Mouse (Mus musculus): ENCODE measurements around the gene 1110051M20Rik. TPM values are rescaled to one million over a fixed set of nuclear protein-coding genes. Genes with fewer than 3 reads are reported as not detected.
A peak's percentile ranks its signal among the peaks of the same experiment; 100 is the strongest.
"Not testable (repeated sequence)": the region's sequence is repeated elsewhere in the genome, so short reads cannot be mapped to it uniquely, and the experiment has no call there.

1110051M20Rik gene
- 69.4 and 72.2 TPM in 2 replicates for polyA plus RNA-seq (2015; fragmentation: Nextera tagmentation; extraction: Ambion mirVana)

DNA sequence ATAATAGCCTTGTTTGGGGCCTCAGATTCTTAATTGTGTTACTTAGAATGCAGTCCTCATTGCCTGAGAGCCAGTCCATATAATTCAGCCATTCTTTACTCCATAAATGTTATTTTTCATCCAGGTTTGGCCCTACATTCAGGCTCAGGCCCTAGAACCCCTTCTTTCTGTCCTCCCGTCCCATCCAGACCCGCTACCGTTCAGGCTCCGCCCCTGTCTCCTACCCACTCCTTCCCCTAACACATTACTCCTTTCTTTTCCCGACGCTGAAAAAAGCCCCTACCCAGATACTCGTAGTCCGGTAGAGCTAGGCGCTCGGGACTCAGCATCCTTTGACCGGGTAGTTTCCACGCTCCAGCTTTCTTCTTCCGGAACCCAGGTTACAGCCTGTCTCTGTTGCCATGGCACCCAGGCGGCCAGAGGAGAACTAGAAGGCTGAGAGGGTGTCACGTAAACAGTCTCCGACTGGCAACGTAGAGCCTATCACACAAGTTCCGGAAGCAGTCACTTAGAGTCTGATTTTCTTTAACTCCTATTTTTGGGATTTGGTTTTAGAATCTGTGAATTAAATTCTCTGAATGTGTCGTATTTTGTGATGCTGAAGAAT, at the start of gene 1110051M20Rik:
Gene 1110051M20Rik (minus strand): TSS at position 419 of the 607 bp plus-strand sequence.
- peak; percentile 76 for ATAC-seq (ENCODE audit: low read depth)
- Histone ChIP-seq H3K4me1 (replicated peaks; ENCODE audit: control insufficient read depth, insufficient read depth, low read length) (peaks cover 31% of the 10 kb centered on the region), H3K4me2 (ENCODE audit: low read depth, low read length) (peak within 1 kb of the TSS; percentile 64), H3K4me3 (ENCODE audit: low read length) (peak within 1 kb of the TSS; percentile 57), H3K36me3 (ENCODE audit: control insufficient read depth, insufficient read depth, low read length) (no peaks in the 10 kb centered on the region), H3K27ac (ENCODE audit: low read length) (no peak within 1 kb of the TSS), H3K27me3 (ENCODE audit: control insufficient read depth, insufficient read depth, low read depth, low read length) (no peaks in the 10 kb centered on the region), H3K9ac (ENCODE audit: low read length) (peak within 1 kb of the TSS; percentile 31), H3K9me3 (ENCODE audit: control insufficient read depth, low read length) (no peaks in the 10 kb centered on the region)
- under 1% methylated on average over 19 of the region's 19 CpGs for WGBS

- Histone ChIP-seq H3K4me2 (ENCODE audit: low read depth, low read length) (no peak overlapping the region), H3K9ac (ENCODE audit: low read length) (no peak overlapping the region), H3K36me3 (ENCODE audit: control insufficient read depth, insufficient read depth, low read length) (peaks cover 74% of the 10 kb centered on the region), H3K4me3 (ENCODE audit: low read length) (no peak overlapping the region), H3K27ac (ENCODE audit: low read length) (no peak overlapping the region), H3K9me3 (ENCODE audit: control insufficient read depth, low read length) (no peaks in the 10 kb centered on the region), H3K4me1 (replicated peaks; ENCODE audit: control insufficient read depth, insufficient read depth, low read length) (no peaks in the 10 kb centered on the region), H3K27me3 (ENCODE audit: control insufficient read depth, insufficient read depth, low read depth, low read length) (no peaks in the 10 kb centered on the region)
- ATAC-seq (ENCODE audit: low read depth): no peak
- WGBS: 95% methylated on average over 9 of the region's 9 CpGs
These were observed 49.5 kb upstream of the 1110051M20Rik start for GRCm38 (mm10) chr2:91493981-91494380.

- Histone ChIP-seq H3K36me3 (ENCODE audit: control insufficient read depth, insufficient read depth, low read length) (peaks cover 72% of the 10 kb centered on the region), H3K27ac (ENCODE audit: low read length) (no peak overlapping the region), H3K9me3 (ENCODE audit: control insufficient read depth, low read length) (no peaks in the 10 kb centered on the region), H3K9ac (ENCODE audit: low read length) (no peak overlapping the region), H3K4me3 (ENCODE audit: low read length) (no peak overlapping the region), H3K4me2 (ENCODE audit: low read depth, low read length) (no peak overlapping the region), H3K4me1 (replicated peaks; ENCODE audit: control insufficient read depth, insufficient read depth, low read length) (no peaks in the 10 kb centered on the region), H3K27me3 (ENCODE audit: control insufficient read depth, insufficient read depth, low read depth, low read length) (no peaks in the 10 kb centered on the region)
- no peak for ATAC-seq (ENCODE audit: low read depth)
- 92% methylated on average over 12 of the region's 12 CpGs for WGBS
These were observed 47.6 kb upstream of the 1110051M20Rik start for GRCm38 (mm10) chr2:91492071-91492635.

- not testable (repeated sequence) for H3K4me2 ChIP-seq (ENCODE audit: low read depth, low read length); H3K9ac ChIP-seq (ENCODE audit: low read length); H3K4me1 ChIP-seq (replicated peaks; ENCODE audit: control insufficient read depth, insufficient read depth, low read length); ATAC-seq (ENCODE audit: low read depth); H3K27ac ChIP-seq (ENCODE audit: low read length); H3K27me3 ChIP-seq (ENCODE audit: control insufficient read depth, insufficient read depth, low read depth, low read length); H3K9me3 ChIP-seq (ENCODE audit: control insufficient read depth, low read length); H3K4me3 ChIP-seq (ENCODE audit: low read length)
- WGBS: 42% methylated on average over 3 of the region's 3 CpGs
- H3K36me3 ChIP-seq (ENCODE audit: control insufficient read depth, insufficient read depth, low read length): peaks cover 67% of the 10 kb centered on the region
These were observed 42.8 kb upstream of the 1110051M20Rik start for GRCm38 (mm10) chr2:91487295-91487694.

- Histone ChIP-seq H3K4me1 (replicated peaks; ENCODE audit: control insufficient read depth, insufficient read depth, low read length) (no peaks in the 10 kb centered on the region), H3K4me3 (ENCODE audit: low read length) (no peak overlapping the region), H3K9me3 (ENCODE audit: control insufficient read depth, low read length) (no peaks in the 10 kb centered on the region), H3K36me3 (ENCODE audit: control insufficient read depth, insufficient read depth, low read length) (peaks cover 63% of the 10 kb centered on the region), H3K27me3 (ENCODE audit: control insufficient read depth, insufficient read depth, low read depth, low read length) (no peaks in the 10 kb centered on the region), H3K27ac (ENCODE audit: low read length) (no peak overlapping the region), H3K4me2 (ENCODE audit: low read depth, low read length) (no peak overlapping the region), H3K9ac (ENCODE audit: low read length) (no peak overlapping the region)
- WGBS: 81% methylated on average over 6 of the region's 6 CpGs
- no peak for ATAC-seq (ENCODE audit: low read depth)
These were observed 40.8 kb upstream of the 1110051M20Rik start for GRCm38 (mm10) chr2:91485256-91485655.

DNA sequence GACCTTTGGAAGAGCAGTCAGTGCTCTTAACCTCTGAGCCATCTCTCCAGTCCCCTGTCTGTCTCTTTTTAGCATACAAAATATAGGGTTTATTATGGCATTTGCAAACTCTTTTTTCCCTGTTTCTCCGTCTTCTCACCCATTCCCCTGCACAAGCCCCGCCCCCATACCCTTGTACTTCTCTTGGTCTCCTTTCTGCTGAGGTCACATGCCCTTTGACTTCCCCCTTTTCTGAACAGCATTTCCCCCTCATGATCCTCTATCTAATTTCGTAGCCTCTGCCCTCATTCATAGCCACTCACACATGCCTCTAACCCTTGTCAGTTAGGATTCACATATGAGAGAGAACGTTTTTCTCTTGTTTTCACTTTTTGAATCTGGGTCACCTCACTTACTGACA, 40.2 kb upstream of the 1110051M20Rik start:
- H3K4me1 ChIP-seq (replicated peaks; ENCODE audit: control insufficient read depth, insufficient read depth, low read length): no peaks in the 10 kb centered on the region
- H3K4me3 ChIP-seq (ENCODE audit: low read length): no peak overlapping the region
- no peaks in the 10 kb centered on the region for H3K9me3 ChIP-seq (ENCODE audit: control insufficient read depth, low read length)
- H3K27me3 ChIP-seq (ENCODE audit: control insufficient read depth, insufficient read depth, low read depth, low read length): no peaks in the 10 kb centered on the region
- no peak overlapping the region for H3K27ac ChIP-seq (ENCODE audit: low read length)
- H3K4me2 ChIP-seq (ENCODE audit: low read depth, low read length): no peak overlapping the region
- 83% methylated on average over 4 of the region's 4 CpGs for WGBS
- peaks cover 60% of the 10 kb centered on the region for H3K36me3 ChIP-seq (ENCODE audit: control insufficient read depth, insufficient read depth, low read length)
- no peak overlapping the region for H3K9ac ChIP-seq (ENCODE audit: low read length)
- no peak for ATAC-seq (ENCODE audit: low read depth)

DNA sequence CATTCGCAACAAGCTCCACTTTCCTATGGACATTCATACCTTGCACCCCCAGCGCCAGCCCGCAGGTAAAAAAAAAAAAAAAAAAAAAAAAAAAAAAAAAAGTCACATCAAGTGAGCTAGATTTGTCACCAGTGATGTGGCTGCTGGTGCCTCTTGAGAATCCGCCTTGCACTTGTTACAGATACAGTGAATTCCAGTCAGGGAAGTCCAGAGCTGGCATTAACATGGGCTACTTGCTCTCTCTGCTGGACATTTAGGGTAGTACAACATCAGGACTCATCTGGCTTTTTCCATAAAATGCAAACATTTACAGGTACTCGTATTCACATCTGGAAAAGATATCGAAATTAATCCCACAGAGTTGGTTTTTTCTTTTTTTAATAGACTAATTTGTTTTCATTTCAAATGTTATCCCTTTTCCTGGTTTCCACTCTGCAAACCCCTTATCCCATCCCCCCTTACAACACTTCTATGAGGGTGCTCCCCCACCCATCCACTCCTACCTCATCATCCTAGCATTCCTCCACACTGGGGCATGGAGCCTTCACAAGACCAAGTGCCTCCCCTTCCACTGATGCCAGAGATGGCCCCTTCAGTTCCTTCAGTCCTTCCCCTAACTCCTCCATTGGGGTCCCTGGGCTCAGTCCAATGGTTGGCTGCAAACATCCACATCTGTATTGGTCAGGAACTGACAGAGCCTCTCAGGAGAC, 36.5 kb upstream of the 1110051M20Rik start:
- WGBS: 59% methylated on average over 6 of the region's 6 CpGs

GRCm38 (mm10) chr2:91480399-91480801, 35.9 kb upstream of the 1110051M20Rik start:
- 93% methylated on average over 9 of the region's 9 CpGs for WGBS
- H3K4me2 ChIP-seq (ENCODE audit: low read depth, low read length): no peak overlapping the region
- peaks cover 63% of the 10 kb centered on the region for H3K36me3 ChIP-seq (ENCODE audit: control insufficient read depth, insufficient read depth, low read length)
- no peak overlapping the region for H3K27ac ChIP-seq (ENCODE audit: low read length)
- no peaks in the 10 kb centered on the region for H3K4me1 ChIP-seq (replicated peaks; ENCODE audit: control insufficient read depth, insufficient read depth, low read length)
- H3K4me3 ChIP-seq (ENCODE audit: low read length): no peak overlapping the region
- no peak for ATAC-seq (ENCODE audit: low read depth)
- H3K9me3 ChIP-seq (ENCODE audit: control insufficient read depth, low read length): no peaks in the 10 kb centered on the region
- H3K9ac ChIP-seq (ENCODE audit: low read length): no peak overlapping the region
- no peaks in the 10 kb centered on the region for H3K27me3 ChIP-seq (ENCODE audit: control insufficient read depth, insufficient read depth, low read depth, low read length)

More for the DNA sequence above, 36.5 kb upstream of the 1110051M20Rik start:
- peak; percentile 70 for ATAC-seq (ENCODE audit: low read depth)
- Histone ChIP-seq H3K9ac (ENCODE audit: low read length) (no peak overlapping the region), H3K4me2 (ENCODE audit: low read depth, low read length) (no peak overlapping the region), H3K4me3 (ENCODE audit: low read length) (no peak overlapping the region), H3K27ac (ENCODE audit: low read length) (no peak overlapping the region), H3K27me3 (ENCODE audit: control insufficient read depth, insufficient read depth, low read depth, low read length) (no peaks in the 10 kb centered on the region), H3K4me1 (replicated peaks; ENCODE audit: control insufficient read depth, insufficient read depth, low read length) (no peaks in the 10 kb centered on the region), H3K9me3 (ENCODE audit: control insufficient read depth, low read length) (no peaks in the 10 kb centered on the region), H3K36me3 (ENCODE audit: control insufficient read depth, insufficient read depth, low read length) (peaks cover 64% of the 10 kb centered on the region)

- Histone ChIP-seq H3K27me3 (ENCODE audit: control insufficient read depth, insufficient read depth, low read depth, low read length) (no peaks in the 10 kb centered on the region), H3K9me3 (ENCODE audit: control insufficient read depth, low read length) (no peaks in the 10 kb centered on the region), H3K27ac (ENCODE audit: low read length) (no peak overlapping the region), H3K36me3 (ENCODE audit: control insufficient read depth, insufficient read depth, low read length) (peaks cover 62% of the 10 kb centered on the region), H3K4me1 (replicated peaks; ENCODE audit: control insufficient read depth, insufficient read depth, low read length) (peaks cover 10% of the 10 kb centered on the region), H3K4me3 (ENCODE audit: low read length) (no peak overlapping the region), H3K4me2 (ENCODE audit: low read depth, low read length) (no peak overlapping the region), H3K9ac (ENCODE audit: low read length) (no peak overlapping the region)
- WGBS: 77% methylated on average over 7 of the region's 7 CpGs
- ATAC-seq (ENCODE audit: low read depth): no peak
These were observed 32.3 kb upstream of the 1110051M20Rik start for GRCm38 (mm10) chr2:91476841-91477240.
